Mouse (Mus musculus) T-helper 2 cell (primary cell): ENCODE measurements around the gene Tcf7l1.

Experiments
- in situ Hi-C: fragments of 300-600 bp; cut with MboI, MseI; formaldehyde crosslinking; loops from one replicate; pipeline ENCODE4 v1.15.1; 2025; ENCODE audit warnings: high pct_unique_total_duplicates

Gene Tcf7l1

GRCm38 (mm10) chr6:72747156-72747555 is 41.9 kb downstream of the Tcf7l1 start:
- in situ Hi-C loops: no loop called here

GRCm38 (mm10) chr6:72745781-72746180 is 43.3 kb downstream of the Tcf7l1 start:
- in situ Hi-C loops: no loop called here

GRCm38 (mm10) chr6:72744144-72744800 is 44.8 kb downstream of the Tcf7l1 start:
- in situ Hi-C loops: no loop called here

GRCm38 (mm10) chr6:72743624-72744041 is 45.4 kb downstream of the Tcf7l1 start:
- in situ Hi-C loops: no loop called here

GRCm38 (mm10) chr6:72742331-72742730 is 46.7 kb downstream of the Tcf7l1 start:
- in situ Hi-C loops: no loop called here

GRCm38 (mm10) chr6:72740596-72741421 is 48.2 kb downstream of the Tcf7l1 start:
- in situ Hi-C loops: no loop called here

GRCm38 (mm10) chr6:72736872-72737271 is 52.2 kb downstream of the Tcf7l1 start:
- in situ Hi-C loops: loop anchor here (10.0 kb wide), 1 partner anchor 858 kb away; no protein-coding TSS in a partner anchor

- in situ Hi-C loops: loop anchor here (10.0 kb wide), 1 partner anchor 860 kb away; no protein-coding TSS in a partner anchor
These were observed 53.8 kb downstream of the Tcf7l1 start for GRCm38 (mm10) chr6:72735206-72735605.

GRCm38 (mm10) chr6:72733375-72733774 is 55.7 kb downstream of the Tcf7l1 start:
- in situ Hi-C loops: loop anchor here (10.0 kb wide), 1 partner anchor 861 kb away; no protein-coding TSS in a partner anchor

- in situ Hi-C loops: loop anchor here (10.0 kb wide), 1 partner anchor 863 kb away; no protein-coding TSS in a partner anchor
These were observed 56.9 kb downstream of the Tcf7l1 start for GRCm38 (mm10) chr6:72732109-72732508.

GRCm38 (mm10) chr6:72730560-72730849 is 58.5 kb downstream of the Tcf7l1 start:
- in situ Hi-C loops: loop anchor here (10.0 kb wide), 1 partner anchor 864 kb away; no protein-coding TSS in a partner anchor

- in situ Hi-C loops: loop anchor here (10.0 kb wide), 1 partner anchor 865 kb away; no protein-coding TSS in a partner anchor
These were observed 59.1 kb downstream of the Tcf7l1 start for GRCm38 (mm10) chr6:72729831-72730559.

- in situ Hi-C loops: no loop called here
These were observed 61.2 kb downstream of the Tcf7l1 start for GRCm38 (mm10) chr6:72727826-72728225.

- in situ Hi-C loops: no loop called here
These were observed 64.4 kb downstream of the Tcf7l1 start for GRCm38 (mm10) chr6:72724494-72725180.

GRCm38 (mm10) chr6:72723731-72724385 is 65.2 kb downstream of the Tcf7l1 start:
- in situ Hi-C loops: no loop called here

- in situ Hi-C loops: no loop called here
These were observed 65.9 kb downstream of the Tcf7l1 start for GRCm38 (mm10) chr6:72723143-72723542.

GRCm38 (mm10) chr6:72720852-72721251 is 68.2 kb downstream of the Tcf7l1 start:
- in situ Hi-C loops: no loop called here

GRCm38 (mm10) chr6:72714726-72715125 is 74.3 kb downstream of the Tcf7l1 start:
- in situ Hi-C loops: no loop called here

GRCm38 (mm10) chr6:72714250-72714649 is 74.8 kb downstream of the Tcf7l1 start:
- in situ Hi-C loops: no loop called here

- in situ Hi-C loops: no loop called here
These were observed 77.5 kb downstream of the Tcf7l1 start for GRCm38 (mm10) chr6:72711508-72712081.
